Mouse (Mus musculus) ES-Bruce4 (cell line): ENCODE measurements around the gene Peli1.

Source experiments
- CTCF ChIP-seq: IDR thresholded peaks from one replicate; pipeline ENCODE4 v1.8.1; 2011; ENCODE audit warnings: low read depth, low read length
- EP300 ChIP-seq: IDR thresholded peaks from 2 replicates; pipeline ENCODE4 v1.6.1; 2011; ENCODE audit warnings: low read depth, low read length; ENCODE audit not compliant: insufficient read depth

DNA sequence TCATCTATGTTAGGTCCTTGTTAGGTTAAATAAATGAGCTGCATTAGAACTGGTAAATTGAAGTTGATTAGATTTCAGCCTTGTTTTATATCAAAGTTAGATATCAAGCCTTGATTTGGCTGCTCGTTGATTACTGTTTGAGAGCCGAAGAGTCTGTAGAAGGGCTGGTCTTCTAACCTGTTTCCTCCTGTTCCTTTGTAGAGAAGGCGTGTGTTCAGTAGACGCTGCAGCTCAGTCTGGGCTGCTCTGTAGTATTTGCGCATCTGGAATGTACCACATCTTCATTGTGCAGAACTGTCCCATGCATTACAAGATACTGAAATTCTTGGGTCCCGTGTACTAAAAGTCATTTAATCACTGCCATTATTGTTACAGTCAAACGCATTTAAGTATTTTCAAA, 50.2 kb downstream of the Peli1 start:
- TF ChIP-seq CTCF (no peak), EP300 (no peak)
